Mouse (Mus musculus) cortical plate, adult 2 months (tissue): ENCODE data around the gene Epha4. TPM values are rescaled to one million over a fixed set of nuclear protein-coding genes. Genes with fewer than 3 reads are reported as not detected.

ENCODE experiments used
- H3K27ac ChIP-seq: fragments of 200-500 bp; 2 replicates; pipeline ENCODE4 v1.5.1; 2012; ENCODE audit warnings: low read length, control low read depth, inconsistent platforms; ENCODE audit not compliant: insufficient read depth
- H3K4me1 ChIP-seq: fragments of 200-500 bp; 2 replicates; pipeline ENCODE4 v1.6.1; 2011; ENCODE audit warnings: low read length; ENCODE audit not compliant: control insufficient read depth, insufficient read depth
- H3K4me3 ChIP-seq: fragments of 200-500 bp; 2 replicates; pipeline ENCODE4 v1.5.1; 2011; ENCODE audit warnings: mild to moderate bottlenecking, low read length, control low read depth; ENCODE audit not compliant: insufficient read depth
- CTCF ChIP-seq: fragments of 200-500 bp; IDR thresholded peaks from 2 replicates; pipeline ENCODE4 v1.5.1; 2011; ENCODE audit warnings: mild to moderate bottlenecking, control low read depth, low read length; ENCODE audit not compliant: insufficient read depth; ENCODE audit errors: extremely low read depth
- POLR2A ChIP-seq: fragments of 200-500 bp; IDR thresholded peaks from 2 replicates; pipeline ENCODE4 v1.6.1; 2011; ENCODE audit warnings: mild to moderate bottlenecking, low read length, control low read depth; ENCODE audit not compliant: insufficient read depth; ENCODE audit errors: extremely low read depth
- polyA plus RNA-seq: library from polyadenylated mRNA; depleted of rRNA; stranded (reverse); fragments of >200 nt; gene quantifications from 2 replicates; pipeline ENCODE4 v1.2.3, GENCODE M21; 2012

Gene Epha4
- polyA plus RNA-seq, 1 experiment: 74.5 TPM

DNA sequence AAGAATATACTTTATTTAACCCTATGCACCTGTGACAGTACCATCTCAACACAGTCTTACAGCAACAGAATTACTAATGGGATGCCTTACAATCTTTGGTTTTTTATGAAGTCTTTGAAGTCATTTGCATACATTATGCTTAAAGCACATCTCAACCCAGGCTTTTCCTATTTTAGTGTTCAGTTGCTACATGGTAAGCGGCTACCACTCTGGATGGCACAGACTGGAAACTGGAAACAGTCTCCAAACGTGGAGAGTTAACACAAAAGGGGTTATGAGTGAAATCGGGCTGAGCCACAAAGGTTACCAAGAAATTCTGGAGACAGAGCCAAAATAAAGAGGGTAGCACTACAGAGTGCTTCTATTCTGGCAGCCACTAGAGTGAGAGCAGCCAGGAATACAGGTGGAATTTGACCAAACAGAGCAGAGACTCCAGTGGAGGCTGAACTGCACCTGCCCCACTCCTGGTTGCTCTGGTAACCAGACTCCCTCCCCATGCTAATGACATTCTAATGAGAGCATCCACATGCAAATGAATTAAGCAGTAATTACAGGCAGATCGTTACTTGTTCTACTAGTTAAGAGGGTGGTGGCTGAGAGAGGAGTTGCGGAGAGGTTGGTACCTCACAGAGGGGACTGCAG lies 17.2 kb upstream of the Epha4 start:
- TF ChIP-seq POLR2A (no peak), CTCF (no peak)

DNA sequence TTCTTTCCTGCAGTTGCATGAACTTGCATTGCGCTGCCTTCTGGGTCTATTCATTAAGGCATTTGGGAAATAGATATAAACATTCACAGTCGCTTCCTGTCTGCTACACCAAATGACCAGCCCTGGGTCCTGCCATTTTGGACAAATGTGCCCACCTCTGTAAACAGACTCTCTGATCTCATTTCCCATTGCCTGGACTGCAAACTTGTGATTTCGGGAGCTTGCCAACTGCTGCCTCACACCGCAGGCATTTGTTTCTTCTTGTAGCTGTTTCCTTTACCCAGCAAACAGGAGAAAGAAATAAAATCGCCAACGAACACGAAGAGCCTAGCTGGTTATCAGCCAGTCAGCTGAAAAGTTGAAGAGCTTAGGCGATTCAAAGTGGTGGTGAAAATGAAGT lies 10.2 kb upstream of the Epha4 start:
- TF ChIP-seq POLR2A: no peak
- no peak for TF ChIP-seq CTCF
- no peak overlapping the region for H3K4me3 ChIP-seq
- H3K4me1 ChIP-seq: peaks cover 1% of the 10 kb centered on the region; the same call in 1 of the 2 replicates
- no peak overlapping the region for H3K27ac ChIP-seq

More for the DNA sequence above, 17.2 kb upstream of the Epha4 start:
- no peak overlapping the region for H3K27ac ChIP-seq
- H3K4me3 ChIP-seq: no peak overlapping the region
- H3K4me1 ChIP-seq: peaks cover 3% of the 10 kb centered on the region; the same call in 1 of the 2 replicates

DNA sequence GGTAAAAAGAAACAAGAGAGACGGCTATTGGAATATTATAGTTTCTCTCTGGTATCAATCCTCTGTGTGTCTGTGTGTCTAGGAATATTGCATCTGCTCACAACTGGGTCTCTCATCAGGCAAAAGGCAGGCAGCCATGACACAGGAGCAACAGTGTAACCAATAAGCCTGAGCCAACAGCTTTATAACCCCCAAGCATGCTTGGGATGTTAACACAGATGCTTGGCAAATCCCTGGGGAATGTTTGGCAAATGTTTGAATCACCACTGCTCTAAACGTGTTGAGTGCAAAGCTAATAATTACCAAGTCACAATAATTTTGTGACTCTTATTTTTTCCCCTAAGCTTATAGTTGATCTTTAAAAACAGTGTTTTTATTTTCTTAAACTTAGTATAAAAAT lies 8.5 kb upstream of the Epha4 start:
- TF ChIP-seq POLR2A (no peak), CTCF (no peak)
- Histone ChIP-seq H3K4me1 (peaks cover 1% of the 10 kb centered on the region; the same call in 1 of the 2 replicates), H3K4me3 (no peak overlapping the region), H3K27ac (no peak overlapping the region)

DNA sequence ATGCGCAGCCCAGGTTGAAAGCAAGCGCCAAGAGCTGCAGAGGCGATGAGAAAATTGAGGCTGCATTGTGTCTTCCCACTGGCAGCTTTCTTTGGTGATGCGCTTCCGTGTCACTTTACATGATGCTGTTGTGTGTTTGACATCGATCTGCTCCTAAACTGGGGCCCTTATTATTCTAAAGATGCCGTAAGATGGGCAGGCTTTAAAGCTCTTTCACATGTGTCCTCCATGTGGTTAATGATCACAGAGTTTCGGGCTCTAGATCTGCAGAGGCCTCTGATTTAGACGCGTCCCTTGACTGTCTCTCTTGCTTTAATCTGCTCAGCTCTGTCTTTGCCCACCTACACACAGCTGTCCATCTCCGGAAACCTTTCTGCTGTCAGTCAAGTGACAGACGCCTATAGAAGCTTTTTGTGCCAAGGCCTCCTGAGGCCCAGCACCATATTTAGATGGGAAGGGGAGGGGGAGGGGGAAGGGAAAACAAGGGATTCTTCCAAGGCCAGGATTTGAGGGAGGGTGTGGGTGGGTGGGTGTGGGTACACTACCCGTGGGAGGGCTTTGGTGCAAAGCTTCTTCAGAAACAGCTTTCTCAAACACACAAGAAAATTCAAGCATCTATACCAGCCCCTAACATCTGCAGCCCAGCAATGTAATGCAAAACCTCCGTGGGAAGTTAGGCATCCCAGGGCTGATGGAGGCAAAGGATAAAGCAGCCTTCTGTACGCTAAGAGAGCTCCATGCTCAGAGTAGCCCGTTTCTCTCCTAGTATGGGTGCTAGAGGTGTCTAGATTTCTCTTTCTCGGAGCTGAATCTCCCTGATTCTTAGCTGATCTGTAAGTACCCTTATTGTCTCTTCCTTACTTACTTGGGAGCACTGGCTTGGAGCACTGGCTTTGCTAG lies 7.0 kb upstream of the Epha4 start:
- Histone ChIP-seq H3K4me1 (no peaks in the 10 kb centered on the region), H3K4me3 (0 out of 2 replicates have a peak overlapping the region, but pooled peaks have one; percentile 22), H3K27ac (peak overlapping the region; percentile 69)
- TF ChIP-seq POLR2A: no peak
- TF ChIP-seq CTCF: no peak

DNA sequence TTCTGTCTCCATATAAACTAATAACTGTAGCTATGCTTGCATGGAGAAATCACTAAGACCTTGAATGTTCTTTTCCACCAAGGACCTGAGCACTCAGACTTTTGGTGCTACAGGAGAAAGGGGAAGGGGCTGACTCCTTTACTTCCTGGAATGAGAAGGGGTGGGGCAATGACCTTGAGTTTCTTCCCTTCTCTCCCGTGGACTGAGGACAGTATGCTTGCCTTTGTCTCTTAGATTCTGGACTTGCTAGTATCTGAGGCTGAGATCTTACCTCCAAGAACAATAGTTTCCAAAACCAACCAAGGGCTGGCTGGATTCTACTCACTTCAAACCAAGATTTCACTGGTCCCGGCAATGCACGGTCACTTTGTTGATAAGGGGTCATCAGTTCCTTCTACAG lies 3.8 kb upstream of the Epha4 start:
- no peak overlapping the region for H3K4me3 ChIP-seq
- no peak overlapping the region for H3K27ac ChIP-seq
- TF ChIP-seq POLR2A (no peak), CTCF (no peak)
- H3K4me1 ChIP-seq: no peaks in the 10 kb centered on the region

DNA sequence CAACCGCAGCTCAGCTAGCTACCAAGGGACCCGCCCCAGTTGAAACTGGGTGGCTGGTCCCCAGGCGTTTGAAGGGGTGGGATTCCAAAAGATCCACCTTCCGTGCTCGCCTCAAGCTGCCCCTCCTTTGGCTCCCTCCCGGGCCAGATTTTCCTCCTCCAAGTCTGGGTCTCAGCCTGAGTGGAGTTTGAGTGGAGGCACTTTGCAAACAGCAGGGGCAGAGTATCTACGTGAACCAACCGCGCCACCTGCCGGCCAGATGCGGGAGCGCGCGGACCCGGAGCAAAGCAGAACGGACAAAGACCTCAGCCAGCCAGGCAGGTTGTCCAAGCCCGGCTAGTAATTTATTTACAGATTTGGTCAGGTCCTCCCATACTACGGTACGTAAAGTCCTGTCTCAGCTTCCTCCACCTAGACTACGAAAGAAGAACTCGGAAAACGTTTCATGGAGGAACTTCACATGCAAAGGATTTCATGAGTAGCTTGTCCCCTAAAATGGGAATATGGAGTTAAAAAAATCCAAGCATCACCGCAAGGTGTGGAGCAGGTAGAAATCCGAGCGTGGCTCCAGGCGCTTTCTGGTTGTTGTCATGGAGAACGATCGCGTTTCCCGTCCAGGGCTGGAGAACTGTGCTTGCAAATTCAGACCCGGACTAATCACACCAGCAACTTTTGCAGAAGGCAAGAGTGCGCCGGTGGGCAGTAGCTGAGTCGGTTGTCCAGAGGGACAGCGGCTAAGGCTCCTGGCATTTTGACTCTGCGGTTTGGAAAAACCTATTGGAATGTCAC lies 1.5 kb upstream of the Epha4 start:
- Histone ChIP-seq H3K27ac (no peak overlapping the region), H3K4me1 (no peaks in the 10 kb centered on the region)
- peak; percentile 79 for TF ChIP-seq CTCF
- TF ChIP-seq POLR2A: no peak

DNA sequence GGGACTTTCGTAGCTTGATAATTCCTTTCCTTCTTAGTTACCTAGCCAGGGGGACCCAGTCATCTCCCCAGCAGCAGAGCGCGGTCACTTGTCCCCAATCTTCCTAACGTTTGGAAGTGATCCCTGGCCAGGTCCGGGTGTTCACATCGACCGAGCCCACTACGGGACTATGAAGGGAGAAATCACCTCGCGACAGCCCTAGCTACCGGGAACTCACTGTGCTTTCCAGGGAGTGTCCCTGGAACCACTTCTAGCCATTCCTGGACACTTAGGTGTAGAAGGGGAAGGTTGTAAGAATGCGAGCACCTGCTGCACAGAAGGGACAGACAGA lies 728 bp upstream of the Epha4 start:
- TF ChIP-seq CTCF (no peak), POLR2A (no peak)

More for the DNA sequence above, 1.5 kb upstream of the Epha4 start:
- peak overlapping the region; percentile 70 for H3K4me3 ChIP-seq

DNA sequence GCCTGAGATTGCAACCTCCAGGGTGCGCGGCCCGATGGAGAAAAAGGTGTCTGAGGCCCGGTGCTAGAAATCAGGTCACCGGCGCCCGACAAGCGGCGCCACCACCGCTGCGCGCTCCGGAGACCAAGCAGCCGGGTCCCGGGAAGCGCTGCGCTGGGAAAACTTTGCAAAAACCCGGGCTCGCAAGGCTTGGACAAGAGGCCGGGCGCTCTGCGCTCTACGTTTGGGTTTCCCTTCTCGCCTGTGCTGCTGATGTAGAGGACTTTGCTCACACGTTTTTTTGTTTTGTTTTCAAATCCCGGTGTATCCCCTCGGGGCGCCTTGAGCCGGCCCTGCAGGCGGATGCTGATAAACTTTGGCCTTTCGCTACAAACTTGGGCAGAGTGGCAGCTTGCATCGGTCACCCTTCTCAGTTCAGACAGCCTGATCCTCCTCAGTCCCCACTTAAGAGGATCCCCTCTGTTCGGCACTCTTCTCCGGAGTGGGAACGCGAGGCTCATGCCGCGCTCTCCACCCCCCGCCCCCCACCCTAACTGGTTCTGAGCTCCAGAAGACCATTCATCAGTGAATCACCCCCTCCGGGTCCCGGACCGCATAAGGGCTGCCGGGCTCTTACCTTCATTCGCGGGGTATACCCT lies 444 bp downstream of the Epha4 start:
- H3K4me1 ChIP-seq: no peaks in the 10 kb centered on the region
- H3K4me3 ChIP-seq: peak overlapping the region; percentile 70
- peak overlapping the region; percentile 90 for H3K27ac ChIP-seq
- TF ChIP-seq POLR2A: no peak
- TF ChIP-seq CTCF: no peak

More for the DNA sequence above, 728 bp upstream of the Epha4 start:
- Histone ChIP-seq H3K4me3 (peak overlapping the region; percentile 70), H3K27ac (no peak overlapping the region), H3K4me1 (no peaks in the 10 kb centered on the region)

DNA sequence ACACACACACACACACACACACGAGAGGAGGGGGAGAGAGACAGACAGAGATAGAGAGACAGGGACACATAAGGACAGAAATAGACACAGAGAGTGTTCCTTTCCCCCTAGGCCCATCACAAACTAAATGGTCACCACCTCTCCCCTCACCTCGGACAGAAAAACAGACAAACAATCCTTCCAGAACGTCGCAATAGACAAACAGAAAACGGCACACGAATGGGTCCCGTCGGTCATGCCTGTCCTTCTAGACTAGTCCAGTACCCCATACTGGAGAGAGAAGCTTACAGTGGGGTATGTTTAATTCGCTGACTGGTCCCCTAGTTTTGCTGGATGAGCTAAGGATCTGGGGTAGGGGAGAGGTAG lies 946 bp downstream of the Epha4 start:
- no peak for TF ChIP-seq POLR2A
- TF ChIP-seq CTCF: no peak
- H3K27ac ChIP-seq: peak overlapping the region; percentile 90
- H3K4me1 ChIP-seq: no peaks in the 10 kb centered on the region
- H3K4me3 ChIP-seq: peak overlapping the region; percentile 70
